Mouse (Mus musculus) liver, adult 2 months (tissue): ENCODE results near the gene D10Jhu81e. TPM values are rescaled to one million over a fixed set of nuclear protein-coding genes. Genes with fewer than 3 reads are reported as not detected.
A peak's percentile ranks its signal among the peaks of the same experiment; 100 is the strongest.

Experiments used
- DNase-seq: peaks from one replicate; pipeline ENCODE4 v3.0.0-alpha.2; 2011; ENCODE audit warnings: low read depth, low spot score; ENCODE audit errors: extremely low read depth
- H3K27ac ChIP-seq: fragments of 200-500 bp; replicated peaks from 2 replicates; pipeline ENCODE4 v1.5.1; 2012; ENCODE audit warnings: low read depth, mild to moderate bottlenecking, control low read depth, inconsistent platforms, low read length; ENCODE audit not compliant: insufficient read depth
- H3K27me3 ChIP-seq: fragments of 200-500 bp; 2 replicates; pipeline ENCODE4 v1.6.1; 2012; ENCODE audit warnings: mild to moderate bottlenecking, moderate library complexity, low read length, inconsistent platforms; ENCODE audit not compliant: control insufficient read depth, insufficient read depth
- H3K36me3 ChIP-seq: fragments of 200-500 bp; 2 replicates; pipeline ENCODE4 v1.6.1; 2012; ENCODE audit warnings: low read length, inconsistent platforms; ENCODE audit not compliant: control insufficient read depth, insufficient read depth
- H3K4me1 ChIP-seq: fragments of 200-500 bp; 2 replicates; pipeline ENCODE4 v1.6.1; 2011; ENCODE audit warnings: low read length; ENCODE audit not compliant: control insufficient read depth, insufficient read depth
- H3K4me3 ChIP-seq: fragments of 200-500 bp; 2 replicates; pipeline ENCODE4 v1.5.1; 2011; ENCODE audit warnings: low read depth, mild to moderate bottlenecking, control low read depth, low read length, moderate library complexity; ENCODE audit not compliant: insufficient read depth
- H3K79me2 ChIP-seq: fragments of 200-500 bp; 2 replicates; pipeline ENCODE4 v1.6.1; 2012; ENCODE audit warnings: inconsistent platforms, mild to moderate bottlenecking, low read length, moderate library complexity; ENCODE audit not compliant: control insufficient read depth, insufficient read depth
- H3K9ac ChIP-seq: fragments of 200-500 bp; 2 replicates; pipeline ENCODE4 v1.6.1; 2012; ENCODE audit warnings: low read depth, mild to moderate bottlenecking, control low read depth, inconsistent platforms, low read length
- CTCF ChIP-seq: fragments of 200-500 bp; IDR thresholded peaks from 2 replicates; pipeline ENCODE4 v1.5.1; 2011; ENCODE audit warnings: low read depth, low read length, control low read depth
- POLR2A ChIP-seq: fragments of 200-500 bp; IDR thresholded peaks from 2 replicates; pipeline ENCODE4 v1.6.1; 2011; ENCODE audit warnings: low read length, control low read depth; ENCODE audit not compliant: insufficient read depth; ENCODE audit errors: extremely low read depth
- WGBS: fragments of 180-500 bp; shearing (Covaris S2); methylation state at CpG from one replicate; pipeline ENCODE4 v1.1.7; 2018; 5-methylcytosine and 5-hydroxymethylcytosine counted together
- polyA plus RNA-seq: library from polyadenylated mRNA; depleted of rRNA; stranded (reverse); fragments of >200 nt; gene quantifications from 2 replicates; pipeline ENCODE4 v1.2.3, GENCODE M21; 2012
- total RNA-seq: library from RNA; depleted of rRNA; stranded (reverse); fragments of >200 nt; gene quantifications from 2 replicates; pipeline ENCODE4 v1.2.3, GENCODE M21; 2014

Gene D10Jhu81e
- total and polyA plus RNA-seq, 2 experiments, result 143 to 274 TPM

DNA sequence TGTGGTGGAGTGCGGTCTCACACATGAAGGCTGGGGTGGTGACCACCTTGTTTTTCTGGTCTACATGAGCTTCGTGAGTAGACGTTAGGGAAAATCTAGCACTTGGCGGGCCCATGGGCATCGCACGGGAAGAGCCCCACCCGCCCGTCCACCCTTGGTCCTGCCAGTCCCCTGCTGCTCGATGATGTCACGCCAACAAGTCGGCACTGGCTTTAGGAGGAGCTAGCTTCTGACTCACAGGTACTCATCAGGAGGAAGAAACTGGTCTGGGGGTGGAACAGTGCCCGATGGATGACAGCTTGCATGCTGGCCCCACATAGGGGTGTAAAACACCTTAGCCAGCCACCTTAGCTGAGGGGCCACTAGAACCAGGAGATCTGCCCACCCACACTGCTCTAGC, 6.9 kb downstream of the D10Jhu81e start:
- Histone ChIP-seq H3K27ac (no peak overlapping the region), H3K36me3 (0 out of 2 replicates have a peak, but pooled peaks cover 3% of the 10 kb centered on the region), H3K4me3 (no peak overlapping the region), H3K9ac (no peak overlapping the region), H3K27me3 (no peaks in the 10 kb centered on the region), H3K4me1 (peaks cover 4% of the 10 kb centered on the region; the same call in 1 of the 2 replicates), H3K79me2 (no peaks in the 10 kb centered on the region)
- no peak for DNase-seq
- WGBS, result 97% methylated on average over 12 of the region's 12 CpGs
- no peak for TF ChIP-seq CTCF
- TF ChIP-seq POLR2A, result no peak

DNA sequence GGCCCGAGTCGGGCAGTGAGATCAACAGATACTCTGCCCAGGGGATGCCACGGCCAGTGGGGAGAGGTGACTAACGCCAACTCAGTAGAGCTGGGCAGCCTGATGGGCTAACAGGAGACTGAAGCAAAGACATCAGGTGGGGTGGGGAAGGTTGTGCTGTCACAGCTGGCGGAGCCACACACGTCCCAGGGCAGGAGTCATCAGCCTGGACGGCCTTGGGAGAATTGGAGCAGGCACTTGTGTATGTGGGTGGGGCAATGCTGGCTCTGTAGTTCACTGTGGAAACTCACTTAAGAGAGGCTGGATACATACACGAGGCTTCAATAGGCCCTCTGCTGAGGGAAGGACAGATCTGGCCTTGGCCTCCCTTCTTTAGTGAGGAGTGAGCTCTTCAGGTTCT, 8.5 kb downstream of the D10Jhu81e start:
- H3K36me3 ChIP-seq, result no peaks in the 10 kb centered on the region
- DNase-seq, result no peak
- no peak overlapping the region for H3K4me3 ChIP-seq
- 74% methylated on average over 8 of the region's 8 CpGs for WGBS
- no peaks in the 10 kb centered on the region for H3K27me3 ChIP-seq
- no peak overlapping the region for H3K27ac ChIP-seq
- TF ChIP-seq CTCF (no peak), POLR2A (no peak)
- no peak overlapping the region for H3K9ac ChIP-seq
- no peaks in the 10 kb centered on the region for H3K79me2 ChIP-seq
- H3K4me1 ChIP-seq, result peaks cover 4% of the 10 kb centered on the region; the same call in 1 of the 2 replicates

DNA sequence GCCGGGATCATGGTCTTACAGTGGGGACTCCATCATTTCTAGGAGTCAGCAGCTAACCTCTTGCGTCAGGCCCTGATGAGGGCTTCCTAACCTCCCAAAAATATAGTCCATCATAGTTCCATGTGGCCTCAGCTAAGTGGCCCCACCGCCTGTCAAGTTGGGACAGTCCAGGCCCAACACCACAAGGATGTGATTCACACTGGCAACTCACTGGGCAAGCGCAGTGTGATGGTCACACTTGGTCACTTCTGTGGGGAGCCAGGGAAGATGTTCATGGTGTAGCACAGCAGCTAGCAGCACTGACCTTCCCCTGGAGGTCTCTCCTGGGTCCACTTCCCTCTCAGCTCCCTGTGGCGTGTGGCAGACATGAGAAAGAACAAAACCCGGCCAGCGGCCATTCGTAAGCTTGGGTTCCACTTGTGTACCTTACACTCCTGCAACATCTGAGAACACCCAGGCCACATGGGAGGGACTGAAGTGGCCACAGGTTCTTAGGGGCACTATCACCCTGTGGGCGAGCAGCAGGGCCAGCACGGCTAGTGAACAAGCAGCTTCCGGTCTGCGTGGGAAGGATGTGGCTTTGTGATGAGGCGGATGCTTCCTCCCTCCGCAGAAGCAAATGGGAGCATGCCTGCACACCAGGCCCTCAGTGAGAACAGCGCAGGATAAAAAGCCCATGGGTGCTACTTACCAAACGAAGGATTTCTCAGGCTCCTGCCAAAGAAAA, 9.1 kb downstream of the D10Jhu81e start:
- H3K4me3 ChIP-seq, result no peak overlapping the region
- no peaks in the 10 kb centered on the region for H3K27me3 ChIP-seq
- H3K9ac ChIP-seq, result no peak overlapping the region
- 87% methylated on average over 16 of the region's 16 CpGs for WGBS
- H3K79me2 ChIP-seq, result no peaks in the 10 kb centered on the region
- no peak overlapping the region for H3K27ac ChIP-seq
- H3K4me1 ChIP-seq, result peaks cover 4% of the 10 kb centered on the region; the same call in 1 of the 2 replicates
- DNase-seq, result no peak
- TF ChIP-seq POLR2A (no peak), CTCF (no peak)
- H3K36me3 ChIP-seq, result no peaks in the 10 kb centered on the region

DNA sequence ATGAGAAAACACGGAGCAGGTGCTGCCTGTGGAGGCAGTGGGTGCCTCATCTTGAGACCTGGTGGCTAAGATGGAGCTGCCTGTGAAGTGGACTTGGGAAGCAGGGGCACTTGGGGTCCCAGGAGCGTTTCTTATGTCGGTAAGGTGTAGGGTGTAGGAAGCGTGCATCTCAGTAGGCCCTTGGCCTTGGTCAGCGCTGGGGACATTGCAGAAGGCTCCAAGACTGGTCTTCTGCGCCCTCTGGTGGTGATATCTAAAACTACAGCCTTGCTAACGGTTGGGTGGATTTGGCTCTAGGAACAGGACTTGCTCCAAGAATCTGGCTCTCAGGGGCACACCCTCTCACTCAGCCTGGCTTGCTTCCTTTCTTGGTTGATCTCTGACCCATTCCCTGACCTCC, 9.7 kb downstream of the D10Jhu81e start:
- Histone ChIP-seq H3K36me3 (no peaks in the 10 kb centered on the region), H3K9ac (no peak overlapping the region), H3K79me2 (no peaks in the 10 kb centered on the region), H3K4me1 (peaks cover 4% of the 10 kb centered on the region; the same call in 1 of the 2 replicates), H3K27me3 (no peaks in the 10 kb centered on the region), H3K27ac (no peak overlapping the region), H3K4me3 (no peak overlapping the region)
- TF ChIP-seq CTCF (peak; percentile 89), POLR2A (no peak)
- peak; percentile 71 for DNase-seq
- WGBS, result 3% methylated on average over 7 of the region's 7 CpGs

DNA sequence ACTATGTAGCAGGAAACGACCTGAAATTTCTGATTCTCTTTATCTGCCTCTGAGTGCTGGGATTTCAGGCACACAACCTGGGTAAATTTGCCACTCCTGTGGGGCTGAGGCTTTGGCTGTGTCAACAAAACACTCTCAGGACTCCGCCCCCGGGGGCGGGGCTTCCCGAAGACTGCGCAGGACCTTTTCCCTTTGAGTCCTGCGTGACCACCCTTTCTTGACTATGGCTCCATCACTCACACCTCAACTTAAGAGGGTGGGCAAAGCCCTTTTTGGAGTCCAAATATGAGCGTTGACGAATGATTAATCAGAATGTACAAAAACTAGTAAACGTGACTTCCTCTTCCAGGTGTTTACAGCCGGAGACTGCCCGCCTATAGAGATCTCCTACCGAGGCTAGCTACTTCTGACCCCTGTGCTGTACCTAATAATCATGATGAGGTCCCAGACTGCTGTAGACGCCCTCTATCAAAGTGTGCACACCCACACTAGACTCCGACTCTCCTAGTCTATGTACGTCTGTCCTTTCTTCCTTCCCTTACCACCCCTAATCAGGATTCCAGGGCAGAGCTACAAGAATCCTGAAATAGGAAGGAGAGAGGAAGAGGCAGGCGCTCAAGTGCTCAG, 10.2 kb downstream of the D10Jhu81e start:
- Histone ChIP-seq H3K9ac (no peak overlapping the region), H3K27ac (no peak overlapping the region)
- TF ChIP-seq CTCF (no peak), POLR2A (no peak)

DNA sequence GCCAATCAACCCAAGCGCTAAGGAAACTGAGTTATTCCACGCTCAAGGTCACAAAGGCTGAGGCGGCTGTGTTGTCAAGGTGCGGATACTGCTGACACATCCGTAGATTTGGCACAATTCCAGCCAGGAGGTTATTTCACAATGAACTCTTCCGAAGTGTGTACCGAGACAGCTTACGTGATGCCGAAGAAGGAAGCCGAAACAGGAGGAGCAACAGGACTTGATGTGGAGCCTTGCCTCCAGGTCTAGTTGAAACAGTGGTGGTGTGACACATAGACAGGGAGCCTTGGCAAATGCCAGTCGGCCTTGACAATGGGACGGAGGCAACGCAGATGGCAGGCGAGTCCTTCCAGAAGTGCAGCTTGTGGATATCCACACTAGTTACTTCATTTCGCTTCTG, 11.5 kb downstream of the D10Jhu81e start:
- DNase-seq, result peak; percentile 41
- no peaks in the 10 kb centered on the region for H3K36me3 ChIP-seq
- no peak overlapping the region for H3K4me3 ChIP-seq
- H3K27me3 ChIP-seq, result no peaks in the 10 kb centered on the region
- no peak overlapping the region for H3K27ac ChIP-seq
- TF ChIP-seq CTCF, result no peak
- no peak for TF ChIP-seq POLR2A
- WGBS, result 59% methylated on average over 15 of the region's 15 CpGs
- H3K4me1 ChIP-seq, result peaks cover 4% of the 10 kb centered on the region; the same call in 1 of the 2 replicates
- H3K79me2 ChIP-seq, result no peaks in the 10 kb centered on the region
- no peak overlapping the region for H3K9ac ChIP-seq

More for the DNA sequence above, 10.2 kb downstream of the D10Jhu81e start:
- WGBS, result 6% methylated on average over 17 of the region's 17 CpGs
- Histone ChIP-seq H3K4me3 (no peak overlapping the region), H3K79me2 (no peaks in the 10 kb centered on the region), H3K36me3 (no peaks in the 10 kb centered on the region), H3K4me1 (peaks cover 4% of the 10 kb centered on the region; the same call in 1 of the 2 replicates), H3K27me3 (no peaks in the 10 kb centered on the region)
- peak; percentile 50 for DNase-seq
